Mouse (Mus musculus) CH12F3 (cell line): ENCODE measurements around the gene Kdm5c.
"Not testable (repeated sequence)": the region's sequence is repeated elsewhere in the genome, so short reads cannot be mapped to it uniquely, and the experiment has no call there.

Experiments
- in situ Hi-C: fragments of 300-500 bp; cut with MboI; formaldehyde crosslinking; loops from 2 replicates; pipeline ENCODE4 v1.14.3; 2020; ENCODE audit warnings: low sequenced_read_pairs

The Kdm5c gene

DNA sequence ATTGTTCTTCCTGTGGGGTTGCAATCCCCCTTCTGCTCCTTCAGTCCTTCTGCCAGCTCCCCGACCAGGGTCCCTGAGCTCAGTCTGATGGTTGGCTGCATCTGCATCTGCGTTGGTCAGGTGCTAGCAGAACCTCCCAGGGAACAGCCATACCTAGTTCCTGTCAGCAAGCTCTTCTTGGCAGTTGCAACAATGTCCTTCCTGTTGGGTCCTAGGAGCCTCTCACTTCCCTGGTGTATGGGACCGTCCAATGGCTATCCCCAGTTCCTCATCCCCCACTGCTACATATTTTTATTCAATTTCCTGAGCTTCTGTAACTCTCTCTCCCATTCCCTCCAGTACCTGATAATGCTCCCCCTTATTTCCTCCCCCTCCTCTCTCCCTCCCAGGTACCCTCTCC lies 51.9 kb downstream of the Kdm5c start:
- in situ Hi-C loops: no loop called here

GRCm38 (mm10) chrX:152287026-152287425 lies 54.2 kb downstream of the Kdm5c start:
- in situ Hi-C loops: not testable (repeated sequence)

- in situ Hi-C loops: no loop called here
Measured at GRCm38 (mm10) chrX:152306224-152306623, 73.4 kb downstream of the Kdm5c start.

GRCm38 (mm10) chrX:152307371-152307770 lies 74.6 kb downstream of the Kdm5c start:
- in situ Hi-C loops: no loop called here

DNA sequence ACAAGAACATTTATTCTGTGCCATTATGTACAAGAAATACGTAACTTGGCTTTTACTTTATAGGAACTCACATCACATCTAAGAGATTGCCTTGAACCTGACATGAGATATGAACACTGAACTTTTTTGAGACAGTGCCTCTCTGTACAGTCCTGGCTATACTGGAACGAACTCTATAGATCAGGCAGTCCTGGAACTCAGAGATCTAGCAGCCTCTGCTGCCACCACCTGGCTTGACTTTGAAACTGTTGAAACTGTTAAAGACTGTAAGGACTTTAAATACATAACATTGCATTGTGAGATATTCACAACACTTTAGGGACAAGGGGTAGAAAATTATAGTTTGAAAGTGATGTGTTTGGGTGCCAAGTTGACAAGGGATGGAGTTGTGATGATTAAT lies 75.1 kb downstream of the Kdm5c start:
- in situ Hi-C loops: no loop called here

GRCm38 (mm10) chrX:152320535-152320934 lies 87.7 kb downstream of the Kdm5c start:
- in situ Hi-C loops: no loop called here

- in situ Hi-C loops: no loop called here
Measured at GRCm38 (mm10) chrX:152322776-152323175, 90.0 kb downstream of the Kdm5c start.

DNA sequence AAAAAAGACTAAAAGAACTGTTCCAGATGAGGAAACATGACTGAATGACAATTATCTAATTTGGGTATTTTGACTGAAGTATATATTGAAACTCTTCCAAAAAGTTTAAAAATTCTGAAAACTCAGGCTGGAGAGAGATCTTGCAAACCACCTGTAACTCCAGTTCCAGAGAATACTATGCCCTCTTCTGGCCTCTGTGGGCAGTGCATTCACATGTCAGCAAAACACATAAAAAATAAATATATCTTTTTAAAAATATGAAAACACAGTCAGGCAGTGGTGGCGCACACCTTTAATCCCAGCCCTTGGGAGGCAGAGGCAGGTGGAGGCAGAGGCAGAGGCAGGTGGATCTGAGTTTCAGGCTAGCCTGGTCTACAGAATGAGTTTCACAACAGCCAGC lies 90.8 kb downstream of the Kdm5c start:
- in situ Hi-C loops: no loop called here
